Mouse (Mus musculus) heart, postnatal 0 days (tissue): ENCODE data around the gene Efcab1.

ENCODE experiments used
- CTCF ChIP-seq: IDR thresholded peaks from 2 replicates; pipeline ENCODE4 v1.5.1; 2016; ENCODE audit warnings: antibody characterized with exemption, control low read depth, low read depth
- EP300 ChIP-seq: IDR thresholded peaks from 2 replicates; pipeline ENCODE4 v1.6.1; 2016; ENCODE audit warnings: antibody characterized with exemption, low read depth

DNA sequence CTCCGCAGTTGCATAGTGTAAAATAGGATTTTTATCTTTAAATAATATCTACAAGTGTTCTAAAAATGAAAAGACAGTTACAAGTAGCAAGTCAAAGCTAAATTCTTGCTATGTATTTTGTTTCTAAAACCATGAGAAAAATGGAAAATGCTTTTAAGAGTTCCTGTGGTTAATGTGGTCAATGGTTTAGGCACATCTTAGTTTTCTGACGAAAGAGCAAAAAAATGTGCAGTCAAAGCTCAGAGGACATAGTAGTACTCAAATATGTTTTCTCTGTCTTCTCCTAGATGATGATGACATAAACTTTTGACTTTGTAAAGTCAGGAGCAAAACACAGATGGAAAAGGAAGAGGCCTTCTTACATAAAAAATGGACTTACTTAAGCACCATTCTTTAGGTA is 21.5 kb upstream of the Efcab1 start:
- no peak for TF ChIP-seq CTCF
- no peak for TF ChIP-seq EP300
